Mouse (Mus musculus): ENCODE data around the gene Phip.

Gene Phip

DNA sequence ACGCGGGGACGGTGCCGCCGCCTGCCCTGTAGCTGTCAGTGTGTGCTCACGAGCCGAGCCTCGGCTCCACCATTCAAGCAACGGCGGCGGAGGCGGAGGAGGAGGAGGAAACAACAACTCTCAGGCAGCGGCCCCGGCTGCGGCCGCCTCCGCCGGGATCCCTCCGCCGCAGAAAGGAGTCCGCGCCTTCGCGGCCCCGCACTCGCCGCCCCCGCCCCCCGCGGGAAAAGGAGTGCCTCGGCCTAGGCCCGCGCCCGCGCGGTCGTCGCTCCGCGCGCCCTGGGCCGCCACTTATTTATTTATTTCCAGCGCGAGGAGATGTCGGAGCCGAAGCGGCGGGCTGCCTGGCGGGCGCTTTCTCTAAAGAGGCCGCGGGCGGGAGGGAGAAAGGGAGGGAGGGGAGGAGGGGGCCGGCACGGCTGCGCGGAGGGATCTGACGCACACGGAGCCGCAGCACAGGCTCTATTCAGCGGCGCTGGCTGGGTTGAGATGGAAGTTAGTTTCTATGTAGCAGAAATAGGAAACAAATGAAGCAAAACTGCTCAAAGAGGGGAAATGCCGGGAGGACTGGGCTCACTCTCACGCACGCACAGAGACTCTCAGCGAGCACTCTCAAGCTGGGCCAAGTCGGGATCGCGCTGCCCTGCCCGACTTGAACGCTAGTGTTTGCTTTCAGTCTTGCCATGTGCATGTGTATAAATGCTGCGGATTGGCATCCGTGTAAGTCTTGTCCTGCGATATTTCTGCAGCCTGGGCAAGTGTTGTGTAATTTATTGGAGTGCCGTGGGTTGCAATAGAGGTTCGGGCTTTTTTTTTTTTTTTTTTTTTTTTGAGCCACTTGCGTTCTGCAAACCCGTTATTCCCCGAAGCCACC, at the start of gene Phip:
Gene Phip, minus strand, starts transcription at position 175 of the 874 bp plus-strand sequence.
- DNase-seq (ENCODE audit: low spot score in 2 of 2) = peak; percentile 93 to 96

DNA sequence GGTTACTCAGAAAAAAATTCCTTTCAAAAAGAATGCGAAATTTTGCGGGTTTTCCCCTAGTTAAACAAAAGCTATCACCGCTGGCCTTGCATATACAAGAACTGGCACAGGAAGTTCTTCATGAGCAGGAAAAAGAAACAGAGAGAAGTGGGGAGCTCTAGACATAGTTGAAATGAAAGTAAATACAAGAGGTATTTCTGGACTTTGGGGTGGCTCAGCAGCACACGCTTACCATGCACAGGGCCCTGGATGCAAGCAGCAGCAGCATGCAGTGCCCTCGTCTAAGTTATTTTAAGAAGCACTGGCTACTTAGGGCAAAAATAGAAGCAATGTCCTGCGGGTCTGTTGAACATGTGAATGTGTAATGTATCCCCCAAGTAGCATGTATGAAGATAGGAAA, 48.4 kb upstream of the Phip start:
- no peak for DNase-seq (ENCODE audit: low spot score in 2 of 2)

DNA sequence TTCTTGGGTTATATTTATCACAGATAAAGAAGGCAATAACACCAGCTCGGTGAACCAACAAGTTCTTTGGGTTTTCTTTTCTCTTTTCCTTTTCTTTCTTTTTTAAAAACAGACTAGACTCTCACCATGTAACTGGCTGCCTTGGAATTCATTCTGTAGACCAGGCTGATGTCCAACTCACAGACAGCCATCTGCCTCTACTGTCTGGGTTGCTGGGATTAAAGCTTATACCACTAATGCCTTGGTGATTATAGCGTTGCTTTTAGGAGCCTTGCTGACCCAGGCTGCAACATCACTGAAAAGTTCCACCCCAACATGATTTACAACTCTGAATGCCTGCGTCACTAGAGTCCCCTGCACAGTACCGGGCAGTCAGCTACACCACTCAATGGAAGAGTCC, 39.2 kb upstream of the Phip start:
- DNase-seq (ENCODE audit: low spot score in 2 of 2) = no peak

DNA sequence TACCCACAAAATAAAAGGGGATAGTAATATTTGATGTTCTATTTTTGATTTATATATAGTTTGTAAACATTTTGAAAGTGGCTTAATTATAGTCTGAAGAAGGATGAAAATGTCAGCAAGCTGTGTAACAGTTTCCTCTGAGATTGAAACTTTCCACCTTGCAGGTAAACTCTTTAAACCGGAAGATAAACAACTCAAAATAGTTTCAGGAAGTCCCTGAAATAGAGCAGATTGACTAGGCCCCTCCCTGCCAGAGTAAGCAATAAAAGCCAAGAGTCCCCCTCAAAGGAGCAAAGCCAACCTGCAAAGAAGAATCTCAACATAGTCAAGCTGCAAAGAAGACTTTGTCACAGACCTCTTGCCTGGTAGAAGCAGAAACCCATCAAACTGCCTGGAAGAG, 33.0 kb upstream of the Phip start:
- no peak for DNase-seq (ENCODE audit: low spot score in 2 of 2)

DNA sequence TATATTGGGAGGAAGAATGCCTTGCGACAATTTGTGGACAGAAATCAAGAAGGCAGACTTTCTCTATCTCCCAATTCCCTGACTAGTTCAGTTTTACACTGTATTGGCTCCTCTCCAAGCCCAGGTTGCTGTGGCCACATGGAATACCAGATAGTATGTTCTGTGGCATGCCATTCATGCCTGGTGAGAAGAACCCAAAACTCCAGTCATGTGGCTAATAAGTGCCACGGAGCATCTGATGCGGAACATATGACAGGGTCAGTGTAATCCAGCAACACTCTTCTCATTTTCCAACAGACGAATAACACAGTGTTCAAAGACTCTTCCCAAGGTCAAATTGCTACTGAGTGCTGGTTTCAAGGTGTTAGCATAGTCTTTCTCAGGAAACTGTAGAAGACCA, 26.0 kb upstream of the Phip start:
- DNase-seq (ENCODE audit: low spot score in 2 of 2) = no peak

DNA sequence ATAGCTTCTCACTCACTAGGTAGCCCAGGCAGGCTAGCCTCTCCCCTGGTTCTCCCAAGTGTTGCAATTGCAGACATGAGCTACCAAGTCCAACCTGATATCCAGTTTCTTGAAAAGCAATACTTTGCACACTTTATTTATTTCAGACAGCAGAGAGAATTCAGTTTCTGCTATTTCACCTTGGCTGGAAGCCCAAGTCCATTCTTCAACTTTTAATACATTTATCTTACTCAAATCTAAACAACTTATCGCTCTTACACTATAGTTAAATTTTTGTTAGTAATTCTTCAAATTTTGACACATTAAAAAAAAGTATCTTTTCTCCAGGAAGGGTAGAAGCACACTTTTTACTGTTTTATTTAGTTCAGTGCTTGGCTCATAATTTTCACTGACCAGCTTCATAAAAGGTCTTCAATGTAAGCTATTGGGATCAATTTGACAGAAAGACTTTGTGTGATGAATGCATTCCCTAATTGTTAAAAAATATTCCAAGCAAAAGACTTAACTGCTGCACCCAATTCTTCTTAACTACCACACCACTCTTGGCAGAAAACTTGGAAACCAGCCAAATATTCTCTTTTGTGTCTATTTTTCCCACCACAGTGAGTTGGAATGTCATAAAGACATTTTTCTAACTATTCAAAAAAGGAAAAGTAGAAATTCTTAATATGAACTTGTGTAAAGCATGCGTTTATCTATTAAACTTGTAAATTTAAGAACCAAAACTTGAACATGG, 22.6 kb upstream of the Phip start:
- no peak for DNase-seq (ENCODE audit: low spot score in 2 of 2)

DNA sequence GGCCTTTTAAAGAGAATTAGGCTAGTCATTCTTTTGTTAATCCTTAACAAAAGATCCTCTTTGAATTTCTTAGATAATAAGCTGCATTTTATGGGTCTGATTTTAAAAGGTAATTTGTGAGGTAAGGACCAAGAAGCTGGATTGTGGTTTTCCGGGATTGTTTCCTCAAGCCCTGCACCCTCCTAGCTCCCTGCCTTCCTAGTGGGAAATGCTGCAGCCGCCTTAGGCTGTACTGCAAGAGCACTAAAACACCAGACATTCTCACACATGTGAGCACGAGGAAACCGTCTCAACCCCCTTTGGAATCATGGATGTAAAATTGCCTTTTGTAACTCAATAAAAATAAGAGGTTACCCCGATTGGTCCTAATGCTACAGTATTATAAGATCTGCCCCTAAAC, 1.6 kb upstream of the Phip start:
- DNase-seq (ENCODE audit: low spot score in 2 of 2) = no peak

DNA sequence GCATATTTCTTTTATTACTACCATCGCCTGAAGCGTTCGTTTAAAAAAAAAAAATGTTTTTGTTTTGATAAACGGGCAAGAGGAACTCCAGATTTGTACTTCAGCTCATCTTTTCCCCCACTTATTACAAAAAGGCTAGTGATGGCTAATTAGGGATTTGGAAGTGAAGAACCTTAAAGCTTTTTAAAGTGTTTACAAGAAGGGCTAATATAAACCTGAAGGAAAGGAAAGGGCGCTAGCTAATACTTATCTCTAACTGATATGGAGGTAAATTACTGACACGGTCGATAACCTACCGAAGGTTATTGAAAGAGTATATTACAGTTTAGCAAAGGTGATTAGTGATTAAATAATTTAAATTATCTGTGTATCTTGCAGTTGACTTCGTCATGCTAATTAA, 903 bp upstream of the Phip start:
- DNase-seq (ENCODE audit: low spot score in 2 of 2) = no peak

DNA sequence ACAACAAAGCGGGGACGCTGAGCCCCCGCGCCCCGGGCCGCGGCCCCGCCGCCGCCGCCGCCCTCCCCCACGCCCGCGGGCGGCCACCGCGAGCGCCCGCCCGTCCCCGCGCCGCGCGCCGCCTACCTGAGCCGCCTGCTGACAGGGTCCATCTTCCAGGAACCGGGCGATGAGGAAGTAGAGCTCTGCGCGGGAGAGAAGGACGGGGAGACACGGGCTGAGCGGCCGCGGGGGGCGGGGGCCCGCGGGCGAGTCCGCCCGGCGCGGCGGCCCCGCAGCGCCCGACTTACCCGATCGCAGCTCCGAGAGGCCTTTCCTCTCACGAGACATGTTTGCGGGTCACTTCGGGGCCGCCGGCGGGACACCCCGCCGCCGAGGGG, 364 bp downstream of the Phip start:
- no peak for DNase-seq (ENCODE audit: low spot score in 2 of 2)

DNA sequence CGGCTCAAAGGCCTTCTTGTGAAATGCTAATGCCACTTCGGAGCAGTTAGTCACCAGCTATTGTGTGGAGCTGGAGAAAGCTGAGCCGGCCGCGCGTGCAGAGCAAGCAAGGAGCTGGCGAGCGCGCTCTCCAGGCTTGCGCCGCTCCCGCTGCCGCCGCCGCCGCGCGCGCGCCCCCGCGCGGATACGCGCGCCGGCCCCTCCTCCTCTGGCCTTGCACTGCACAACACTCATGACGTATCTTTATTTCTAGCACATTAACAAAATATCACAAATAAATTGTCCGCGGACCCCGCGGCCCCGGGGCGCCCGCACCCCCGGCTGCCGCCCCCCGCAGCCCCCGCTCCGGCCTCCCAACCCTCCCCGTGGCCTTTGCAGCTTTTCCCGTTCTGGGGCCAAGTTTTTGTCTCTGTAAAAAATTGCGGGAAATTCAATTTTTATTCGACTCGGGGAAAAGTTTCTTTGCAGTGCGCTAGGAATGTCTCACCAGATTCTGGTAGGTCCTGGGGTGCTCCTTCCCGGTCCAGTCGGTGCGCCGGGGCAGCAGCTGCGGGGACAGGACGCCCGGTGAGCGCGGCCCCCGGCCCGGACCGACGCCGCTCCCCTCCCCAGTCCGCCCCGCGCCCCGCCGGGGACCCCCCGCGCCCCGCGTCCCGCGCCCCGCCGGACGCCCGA, 992 bp downstream of the Phip start:
- peak; percentile 75 to 82 for DNase-seq (ENCODE audit: low spot score in 2 of 2)

DNA sequence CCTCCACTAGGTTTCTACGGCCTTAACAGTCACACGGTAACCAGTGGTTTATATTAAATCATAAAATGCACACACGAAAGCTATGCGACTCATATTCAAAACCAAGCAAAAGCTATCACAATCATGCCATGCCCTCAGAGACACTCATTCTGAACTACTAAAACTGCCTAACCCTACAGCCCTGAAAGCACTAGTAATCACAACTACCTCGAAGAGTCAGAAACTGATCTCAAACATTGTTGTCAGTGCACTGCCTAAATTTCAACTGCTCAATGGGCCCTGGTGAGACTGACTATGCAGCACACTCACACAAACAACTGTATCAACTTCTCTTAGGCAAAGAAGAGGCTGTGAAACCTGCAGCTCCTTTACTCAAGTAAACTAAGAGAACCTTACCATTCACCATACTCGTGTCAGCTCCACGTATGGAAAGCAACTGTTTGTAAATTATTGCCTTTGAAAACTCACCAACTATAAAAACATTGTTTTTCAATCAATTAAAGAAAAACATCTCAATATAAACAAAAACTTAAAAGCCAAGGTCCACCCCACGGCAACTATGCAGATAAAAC, 1.9 kb downstream of the Phip start:
- DNase-seq (ENCODE audit: low spot score in 2 of 2) = no peak

DNA sequence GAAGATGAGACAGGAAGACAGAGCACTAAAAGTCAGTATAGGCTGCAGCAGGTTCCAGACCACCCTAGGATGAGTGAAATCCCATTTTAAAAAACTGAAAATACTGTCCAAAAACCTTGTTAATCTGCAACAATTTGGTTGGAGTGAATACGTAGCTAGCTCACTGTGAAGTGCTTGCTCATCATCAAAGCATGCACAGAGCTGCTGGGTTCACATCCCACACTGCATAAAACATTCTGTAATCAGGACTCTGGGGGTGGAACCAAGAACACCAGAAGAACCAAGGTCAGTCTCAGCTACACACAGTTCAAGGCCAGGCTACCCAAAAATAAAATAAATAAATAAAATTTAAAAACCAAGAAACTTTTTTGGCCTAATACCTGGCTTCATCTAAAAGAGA, 3.9 kb downstream of the Phip start:
- DNase-seq (ENCODE audit: low spot score in 2 of 2) = no peak

DNA sequence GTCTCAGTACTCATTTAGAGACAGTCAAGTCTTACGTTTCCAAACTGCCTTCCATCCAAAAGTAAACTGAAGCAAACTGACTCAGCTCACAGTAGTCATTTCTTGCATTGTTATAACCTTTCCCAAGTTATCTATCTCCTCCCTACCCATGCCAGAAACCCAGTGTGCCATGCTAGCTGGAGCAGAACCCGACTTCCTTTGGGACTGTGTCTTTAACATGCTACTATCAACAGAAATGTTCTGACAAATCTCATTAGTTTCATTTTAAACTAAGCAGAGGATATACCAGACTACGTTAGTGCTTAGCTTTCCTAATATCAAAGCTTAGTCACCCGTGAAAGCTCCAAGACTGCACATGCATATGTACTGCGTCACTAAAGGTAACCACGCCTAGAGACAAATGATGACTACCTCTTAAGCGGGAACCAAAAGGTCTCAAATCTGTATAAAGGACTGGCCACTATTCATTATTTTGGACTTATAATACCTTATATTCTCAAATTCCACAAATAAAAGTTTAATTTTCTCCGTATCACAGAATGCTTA, 8.2 kb downstream of the Phip start:
- DNase-seq (ENCODE audit: low spot score in 2 of 2) = no peak

DNA sequence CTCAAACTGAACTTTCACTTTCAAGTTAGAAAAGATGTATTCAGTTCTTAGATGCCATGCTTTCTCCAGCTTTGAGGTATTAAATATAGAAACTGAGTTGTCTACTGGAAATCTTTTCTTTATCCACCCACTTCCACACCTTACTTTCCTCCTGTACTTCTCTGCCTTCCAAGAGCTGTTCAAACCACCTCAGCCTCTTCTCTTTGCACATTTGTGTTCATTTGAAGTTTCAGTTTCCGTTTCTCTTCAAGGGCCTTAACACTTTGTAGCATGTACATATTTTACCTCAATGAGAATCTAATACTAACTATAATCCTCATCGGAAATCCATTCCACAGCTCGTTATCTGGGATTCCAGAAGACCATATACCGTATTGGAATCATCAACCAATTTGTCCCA, 11.3 kb downstream of the Phip start:
- no peak for DNase-seq (ENCODE audit: low spot score in 2 of 2)

DNA sequence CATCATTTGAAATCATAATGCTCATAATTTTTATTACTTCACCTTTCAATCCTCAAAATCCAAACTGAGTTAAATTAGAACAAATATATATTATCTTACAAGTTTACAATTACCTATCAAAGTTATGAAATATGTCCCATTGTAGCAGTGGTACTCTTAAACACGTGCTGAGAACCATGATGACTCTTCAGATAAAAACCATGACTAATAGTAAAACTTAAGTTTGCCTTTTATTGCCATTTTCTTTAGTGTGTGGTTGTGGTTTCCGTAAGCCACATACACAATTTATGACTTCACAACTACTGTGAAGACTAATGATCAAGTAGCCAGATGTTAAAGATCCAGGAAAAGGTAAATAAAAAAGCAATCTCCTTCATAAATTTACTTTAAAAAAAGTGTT, 14.0 kb downstream of the Phip start:
- DNase-seq (ENCODE audit: low spot score in 2 of 2) = no peak

DNA sequence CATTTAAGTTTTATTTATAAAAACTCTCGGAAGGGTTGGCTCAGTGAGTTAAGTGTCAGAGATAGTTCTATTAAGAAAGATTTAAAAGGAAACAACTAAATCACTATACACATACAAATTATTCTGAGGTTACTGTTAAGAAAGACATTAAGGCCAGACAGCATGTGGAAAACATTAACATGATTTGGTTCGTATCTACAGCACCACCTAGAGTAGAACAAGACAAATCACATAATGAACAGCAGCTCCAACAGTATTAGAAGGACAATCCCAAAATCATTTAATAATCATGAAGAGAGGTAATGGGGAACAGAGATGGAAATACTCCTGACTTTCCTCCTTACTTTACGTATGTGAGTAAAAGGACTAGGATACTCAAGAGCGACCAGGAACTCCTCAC, 20.0 kb downstream of the Phip start:
- DNase-seq (ENCODE audit: low spot score in 2 of 2) = no peak

DNA sequence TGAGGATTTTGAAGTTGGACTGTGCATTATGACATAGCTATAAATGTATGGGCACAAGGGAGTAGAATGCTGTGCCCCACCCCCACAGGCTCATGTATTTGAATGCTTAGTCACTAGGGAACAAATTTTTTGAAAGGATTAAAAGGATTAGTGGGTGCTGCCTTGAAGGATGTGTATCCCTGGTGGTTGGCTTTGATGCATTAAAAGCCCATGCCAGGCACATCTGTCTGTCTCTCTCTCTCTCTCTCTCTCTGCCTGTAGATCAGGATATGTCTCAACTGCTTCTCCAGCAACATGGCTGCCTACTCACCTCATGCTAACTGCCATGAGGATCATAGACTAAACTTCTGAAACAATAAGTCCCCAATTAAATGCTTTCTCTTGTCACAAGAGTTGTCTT, 23.0 kb downstream of the Phip start:
- no peak for DNase-seq (ENCODE audit: low spot score in 2 of 2)

DNA sequence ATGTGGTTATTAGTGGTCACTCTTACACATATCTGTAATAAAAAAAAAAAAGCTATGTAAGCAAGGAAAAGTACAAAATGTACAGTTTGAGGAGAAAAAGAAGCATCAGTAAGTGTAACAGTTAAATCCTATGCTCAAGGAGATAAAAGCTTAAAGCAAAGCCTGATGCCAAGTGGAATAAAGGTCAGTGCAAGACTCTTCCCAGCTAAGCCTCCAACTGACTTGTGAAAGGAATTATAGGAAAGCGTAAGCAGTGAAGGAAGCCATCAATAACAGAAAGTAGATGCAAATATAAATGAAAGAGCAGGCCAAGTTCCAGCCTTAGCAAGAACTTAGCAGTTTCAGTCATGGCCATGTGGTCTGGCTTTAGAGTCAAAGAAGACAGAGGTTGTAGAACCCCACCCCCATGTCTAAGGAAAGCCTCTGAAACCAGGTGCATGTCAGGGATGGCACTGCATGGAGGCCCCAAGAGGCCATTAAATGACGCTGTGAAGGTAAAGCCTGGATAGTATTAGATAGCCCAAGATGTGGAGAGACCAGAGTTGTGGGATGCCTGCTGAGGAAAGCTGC, 23.8 kb downstream of the Phip start:
- no peak for DNase-seq (ENCODE audit: low spot score in 2 of 2)

DNA sequence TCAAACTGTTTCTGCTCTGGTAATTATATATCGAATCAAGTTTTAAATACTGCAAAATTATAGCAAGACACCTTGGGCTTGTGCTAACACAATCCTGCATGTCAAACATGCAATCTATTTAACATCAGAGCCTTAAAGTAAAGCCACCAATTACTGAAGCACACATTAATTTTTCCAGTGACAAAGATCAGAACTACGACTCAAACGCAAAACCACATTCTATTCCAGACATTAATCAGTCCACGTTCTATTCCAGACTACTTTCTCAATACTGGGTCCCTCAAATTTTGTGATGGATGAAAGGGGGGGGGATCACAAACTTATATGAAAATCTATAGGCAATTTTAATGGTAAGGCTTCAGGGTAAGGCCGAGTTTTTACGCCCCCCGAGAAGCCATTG, 68.1 kb downstream of the Phip start:
- no peak for DNase-seq (ENCODE audit: low spot score in 2 of 2)

DNA sequence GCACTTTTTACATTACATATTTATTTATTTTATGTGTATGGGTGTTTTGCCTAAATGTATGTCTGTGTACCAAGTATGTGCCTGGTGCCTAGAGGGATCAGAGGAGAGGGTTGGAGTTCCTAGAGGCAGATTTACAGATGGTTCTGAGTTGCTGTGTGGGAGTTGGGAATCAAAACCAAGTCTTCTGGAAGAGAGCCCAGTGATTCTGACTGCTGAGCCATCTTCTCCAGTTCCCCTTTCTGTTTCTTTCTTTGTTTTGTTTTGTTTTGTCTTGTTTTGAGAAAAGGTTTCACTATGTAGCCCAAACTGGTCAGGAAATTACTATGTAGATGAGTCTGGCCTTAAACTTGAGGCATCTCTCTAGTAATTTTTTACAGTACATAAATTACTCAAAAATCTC, 86.7 kb downstream of the Phip start:
- DNase-seq (ENCODE audit: low spot score in 2 of 2) = no peak

DNA sequence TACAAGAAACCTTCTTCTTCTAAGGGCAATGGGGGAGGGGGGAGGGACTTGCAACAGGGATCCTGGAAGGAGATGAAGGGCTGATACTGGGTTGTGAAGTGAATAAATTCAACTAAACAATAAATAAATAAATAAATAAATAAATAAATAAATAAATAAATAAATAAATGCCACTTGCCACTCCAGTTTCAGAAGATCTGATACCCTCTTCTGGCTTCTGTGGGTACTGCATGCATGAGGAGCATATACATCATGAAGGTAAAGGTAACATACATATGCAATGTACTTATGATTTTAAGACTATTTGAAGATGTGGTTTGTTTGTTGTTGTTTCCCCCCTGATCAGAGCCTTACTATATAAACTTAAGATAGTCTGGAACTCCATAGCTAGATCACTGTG, 91.1 kb downstream of the Phip start:
- DNase-seq (ENCODE audit: low spot score in 2 of 2) = no peak

DNA sequence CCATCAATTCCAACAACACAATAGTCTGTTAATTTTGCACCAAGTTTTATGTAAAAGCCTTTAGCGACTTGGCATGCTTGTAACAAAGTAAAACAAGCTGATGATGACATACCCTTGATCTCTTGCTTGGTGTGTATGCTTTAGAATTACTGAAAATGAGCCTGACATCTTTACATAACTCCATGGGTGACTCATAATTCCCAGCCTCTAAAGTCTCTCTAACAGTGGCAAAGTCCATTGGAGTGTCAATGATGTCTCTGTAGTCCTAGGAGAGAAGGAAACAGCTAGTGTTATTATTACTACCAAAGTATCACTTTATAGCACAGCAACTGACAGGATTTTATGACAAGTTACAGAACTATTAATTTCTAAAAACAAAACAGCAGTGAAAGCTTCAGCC, 98.2 kb downstream of the Phip start:
- no peak for DNase-seq (ENCODE audit: low spot score in 2 of 2)
